11 mouse cellular contexts compared by ENCODE assay signal in genomic region chr4:136213629-136214028, GRCm38 (mm10). TPM values are rescaled to one million over a fixed set of nuclear protein-coding genes. Genes with fewer than 3 reads are reported as not detected.
DNase-seq lines count a peak whose midpoint lies in the region; ATAC-seq and TF ChIP-seq lines count a peak whose summit lies in the region.
"Had no signal": no experiment of that assay in that cellular context is flagged by ENCODE, and none has a peak within 500 bp of the region (broad histone marks: within the 10 kb centered on the region; RNA-seq: fewer than 3 reads in every experiment).

No protein-coding gene starts in this region.

- 60% methylated on average over 7 of the region's 7 CpGs for WGBS in lung, embryonic 14.5 days

- no peak for ATAC-seq in lung, embryonic 14.5 days (ENCODE audit: insufficient read depth)
- ATAC-seq: hindbrain, embryonic 16.5 days had no signal

- peak; percentile 48 for DNase-seq in urinary bladder, postnatal 14 days (ENCODE audit: low spot score)
- no peak for DNase-seq in urinary bladder, adult 18-20 months (ENCODE audit: low spot score in 2 of 2)
- peak; percentile 84 for DNase-seq in kidney, adult 9 months
- peak; percentile 29 for DNase-seq in lung, embryonic 14.5 days
- DNase-seq in layer of hippocampus, adult 9-11 months = no peak
- DNase-seq in left cerebral cortex, postnatal 36 days (ENCODE audit: low spot score in 2 of 2) = no peak
- DNase-seq in heart, postnatal 25 days (ENCODE audit: low spot score) = no peak
- DNase-seq: cerebellum, postnatal 14 days had no signal

- no peak for TF ChIP-seq CTCF in lung, embryonic 14.5 days (IDR thresholded peaks at IDR 0.05; ENCODE audit: low read depth)

- peaks cover 13% of the 10 kb centered on the region for H3K4me1 ChIP-seq in lung, embryonic 14.5 days (ENCODE audit: insufficient read depth)

- H3K27me3 ChIP-seq in lung, embryonic 14.5 days (ENCODE audit: insufficient read depth, low read length) = no peaks in the 10 kb centered on the region

- no peak overlapping the region for H3K4me2 ChIP-seq in lung, embryonic 14.5 days

- no peaks in the 10 kb centered on the region for H3K36me3 ChIP-seq in lung, embryonic 14.5 days (ENCODE audit: insufficient read depth)

- H3K27ac ChIP-seq in lung, embryonic 14.5 days (ENCODE audit: low read depth) = no peak overlapping the region

- H3K9me3 ChIP-seq in lung, embryonic 14.5 days (ENCODE audit: low read depth, low read length) = no peaks in the 10 kb centered on the region

- intact Hi-C loops in left cerebral cortex, postnatal 36 days (cut with DNase I) = no loop called here
- intact Hi-C loops in heart, postnatal 25 days (cut with DNase I) = no loop called here

- no peak overlapping the region for H3K4me3 ChIP-seq in lung, embryonic 14.5 days (ENCODE audit: low read depth, low read length)

- H3K9ac ChIP-seq in lung, embryonic 14.5 days = no peak overlapping the region

RNA-seq across cellular contexts. Expression of gene Asap3, which starts 7.5 kb away (rescaled TPM):
- polyA plus RNA-seq in lung, embryonic 14.5 days (2014; fragmentation: Nextera tagmentation; extraction: Ambion mirVana) = 4.4 and 5.4 TPM in 2 replicates
- 1 to 10 TPM; 2.2 to 2.5 TPM for total RNA-seq in left cerebral cortex, postnatal 36 days (2021)
- 10 to 100 TPM in 1 of 2 experiments, 1 to 10 TPM in 1; 8.7 to 11.8 TPM for total RNA-seq in heart, postnatal 25 days (2021)
- total RNA-seq: megakaryocyte progenitor cell, adult 5-6 weeks had no signal

RNA-seq across cellular contexts. Expression of gene Tcea3, which starts 33.9 kb away (rescaled TPM):
- 12.0 and 14.3 TPM in 2 replicates for polyA plus RNA-seq in lung, embryonic 14.5 days (2014; fragmentation: Nextera tagmentation; extraction: Ambion mirVana)
- total RNA-seq in left cerebral cortex, postnatal 36 days (2021) = under 1 TPM; 0.63 to 0.74 TPM
- total RNA-seq in heart, postnatal 25 days (2021) = 100 to 1,000 TPM; 101 to 111 TPM
- total RNA-seq: MEL had no signal

RNA-seq across cellular contexts. Expression of gene E2f2, which starts 41.4 kb away (rescaled TPM):
- polyA plus RNA-seq in lung, embryonic 14.5 days (2014; fragmentation: Nextera tagmentation; extraction: Ambion mirVana) = 5.5 and 6.5 TPM in 2 replicates
- total RNA-seq in left cerebral cortex, postnatal 36 days (2021) = under 1 TPM; 0.61 to 0.72 TPM
- 1 to 10 TPM; 1.9 to 4.3 TPM for total RNA-seq in heart, postnatal 25 days (2021)

Comparison
In these comparisons a context has a peak if more than half of its experiments do, and no peak if none do; other contexts are left out.
1. DNase-seq: peak in urinary bladder, postnatal 14 days (single experiment), kidney, adult 9 months (single experiment) and lung, embryonic 14.5 days (single experiment); none in urinary bladder, adult 18-20 months (0 of 2), layer of hippocampus, adult 9-11 months (single experiment), left cerebral cortex, postnatal 36 days (0 of 2) and heart, postnatal 25 days (single experiment).
2. RNA of gene Tcea3, which starts 33.9 kb away (total RNA-seq): 101 to 111 TPM in heart, postnatal 25 days; 0.63 to 0.74 TPM in left cerebral cortex, postnatal 36 days; every median in the first group is over 10 times any median in the second.